Mouse (Mus musculus) hindbrain, embryonic 12.5 days (tissue): ENCODE measurements at regions not wholly inside any gene's neighbourhood (a gene's known extent, or its start where the extent isn't known, plus 50 kb on each side); places are given as distances from the start of the nearest gene placed in this dataset.

Source experiments
- ATAC-seq: fragments of 200-750 bp; cut with Nextera tagmentation; 2 replicates; pipeline ENCODE4 v1.8.0; 2017; ENCODE audit warnings: moderate TSS enrichment; ENCODE audit not compliant: low FRiP score
- H3K27ac ChIP-seq: fragments of 300-500 bp; sonication (generic); 2 replicates; pipeline ENCODE4 v1.5.1; 2016; ENCODE audit warnings: mild to moderate bottlenecking
- H3K27me3 ChIP-seq: fragments of 300-500 bp; sonication (generic); 2 replicates; pipeline ENCODE4 v1.6.1; 2016; ENCODE audit warnings: mild to moderate bottlenecking
- H3K36me3 ChIP-seq: fragments of 300-500 bp; sonication (generic); 2 replicates; pipeline ENCODE4 v1.6.1; 2016; ENCODE audit warnings: mild to moderate bottlenecking
- H3K4me1 ChIP-seq: fragments of 300-500 bp; sonication (generic); 2 replicates; pipeline ENCODE4 v1.6.1; 2016
- H3K4me2 ChIP-seq: fragments of 300-500 bp; sonication (generic); replicated peaks from 2 replicates; pipeline ENCODE4 v1.6.1; 2016; ENCODE audit warnings: mild to moderate bottlenecking
- H3K4me3 ChIP-seq: fragments of 300-500 bp; sonication (generic); 2 replicates; pipeline ENCODE4 v1.5.1; 2016; ENCODE audit warnings: mild to moderate bottlenecking
- H3K9ac ChIP-seq: fragments of 300-500 bp; sonication (generic); 2 replicates; pipeline ENCODE4 v1.6.1; 2016; ENCODE audit warnings: mild to moderate bottlenecking, moderate library complexity
- H3K9me3 ChIP-seq: fragments of 300-500 bp; sonication (generic); replicated peaks from 2 replicates; pipeline ENCODE4 v1.6.1; 2016; ENCODE audit warnings: mild to moderate bottlenecking
- WGBS: fragments of 180-500 bp; shearing (Covaris S2); methylation state at CpG from one replicate; pipeline ENCODE4 v1.1.7; 2016; 5-methylcytosine and 5-hydroxymethylcytosine counted together

- H3K4me3 ChIP-seq = no peak overlapping the region
- no peak for ATAC-seq
- no peak overlapping the region for H3K27ac ChIP-seq
- no peak overlapping the region for H3K4me2 ChIP-seq
- no peaks in the 10 kb centered on the region for H3K36me3 ChIP-seq
- 79% methylated on average over 6 of the region's 6 CpGs for whole genome bisulfite sequencing
- no peaks in the 10 kb centered on the region for H3K9me3 ChIP-seq
- no peak overlapping the region for H3K9ac ChIP-seq
- no peaks in the 10 kb centered on the region for H3K27me3 ChIP-seq
- H3K4me1 ChIP-seq = no peaks in the 10 kb centered on the region
These were observed 242.3 kb downstream of the Cog6 start for GRCm38 (mm10) chr3:52774734-52775133.

- H3K27me3 ChIP-seq = no peaks in the 10 kb centered on the region
- no peak for ATAC-seq
- no peaks in the 10 kb centered on the region for H3K9me3 ChIP-seq
- 78% methylated on average over 10 of the region's 10 CpGs for WGBS
- H3K4me1 ChIP-seq = 0 out of 2 replicates have a peak, but pooled peaks cover 2% of the 10 kb centered on the region
- no peaks in the 10 kb centered on the region for H3K36me3 ChIP-seq
- H3K27ac ChIP-seq = no peak overlapping the region
- H3K9ac ChIP-seq = no peak overlapping the region
- H3K4me2 ChIP-seq = no peak overlapping the region
- no peak overlapping the region for H3K4me3 ChIP-seq
These were observed 249.8 kb downstream of the Cog6 start for GRCm38 (mm10) chr3:52767276-52767675.

GRCm38 (mm10) chr3:52766841-52767240 is 250.2 kb downstream of the Cog6 start:
- ATAC-seq = no peak
- Histone ChIP-seq H3K36me3 (no peaks in the 10 kb centered on the region), H3K9ac (no peak overlapping the region), H3K4me3 (no peak overlapping the region), H3K9me3 (no peaks in the 10 kb centered on the region), H3K4me1 (0 out of 2 replicates have a peak, but pooled peaks cover 2% of the 10 kb centered on the region), H3K27ac (no peak overlapping the region), H3K27me3 (no peaks in the 10 kb centered on the region), H3K4me2 (no peak overlapping the region)
- WGBS = 63% methylated on average over 5 of the region's 5 CpGs

- Histone ChIP-seq H3K27ac (no peak overlapping the region), H3K36me3 (no peaks in the 10 kb centered on the region), H3K9ac (no peak overlapping the region), H3K9me3 (no peaks in the 10 kb centered on the region), H3K4me1 (0 out of 2 replicates have a peak, but pooled peaks cover 2% of the 10 kb centered on the region), H3K4me3 (no peak overlapping the region), H3K4me2 (no peak overlapping the region), H3K27me3 (no peaks in the 10 kb centered on the region)
- no peak for ATAC-seq
- 86% methylated on average over 4 of the region's 4 CpGs for WGBS
These were observed 252.9 kb downstream of the Cog6 start for GRCm38 (mm10) chr3:52764166-52764565.

GRCm38 (mm10) chr3:52763660-52764059 is 253.4 kb downstream of the Cog6 start:
- H3K4me2 ChIP-seq = no peak overlapping the region
- H3K27ac ChIP-seq = no peak overlapping the region
- H3K9ac ChIP-seq = no peak overlapping the region
- WGBS = 81% methylated on average over 5 of the region's 5 CpGs
- no peak overlapping the region for H3K4me3 ChIP-seq
- H3K9me3 ChIP-seq = no peaks in the 10 kb centered on the region
- no peak for ATAC-seq
- H3K27me3 ChIP-seq = no peaks in the 10 kb centered on the region
- 0 out of 2 replicates have a peak, but pooled peaks cover 2% of the 10 kb centered on the region for H3K4me1 ChIP-seq
- no peaks in the 10 kb centered on the region for H3K36me3 ChIP-seq

GRCm38 (mm10) chr3:52762549-52762948 is 254.5 kb downstream of the Cog6 start:
- Histone ChIP-seq H3K4me3 (no peak overlapping the region), H3K9me3 (no peaks in the 10 kb centered on the region), H3K27ac (no peak overlapping the region), H3K4me1 (0 out of 2 replicates have a peak, but pooled peaks cover 2% of the 10 kb centered on the region), H3K36me3 (no peaks in the 10 kb centered on the region), H3K9ac (no peak overlapping the region), H3K27me3 (no peaks in the 10 kb centered on the region), H3K4me2 (no peak overlapping the region)
- ATAC-seq = no peak
- 88% methylated on average over 6 of the region's 6 CpGs for WGBS

- Histone ChIP-seq H3K27ac (no peak overlapping the region), H3K4me1 (no peaks in the 10 kb centered on the region), H3K4me2 (no peak overlapping the region), H3K9me3 (no peaks in the 10 kb centered on the region), H3K27me3 (no peaks in the 10 kb centered on the region), H3K36me3 (no peaks in the 10 kb centered on the region), H3K9ac (no peak overlapping the region), H3K4me3 (no peak overlapping the region)
- WGBS = 90% methylated on average over 11 of the region's 11 CpGs
- ATAC-seq = no peak
These were observed 257.2 kb downstream of the Cog6 start for GRCm38 (mm10) chr3:52759846-52760245.

- H3K4me1 ChIP-seq = no peaks in the 10 kb centered on the region
- H3K4me3 ChIP-seq = no peak overlapping the region
- H3K9ac ChIP-seq = no peak overlapping the region
- H3K4me2 ChIP-seq = no peak overlapping the region
- H3K9me3 ChIP-seq = no peaks in the 10 kb centered on the region
- 0 out of 2 replicates have a peak, but pooled peaks cover 3% of the 10 kb centered on the region for H3K27me3 ChIP-seq
- ATAC-seq = no peak
- 35% methylated on average over 2 of the region's 2 CpGs for WGBS
- H3K27ac ChIP-seq = no peak overlapping the region
- H3K36me3 ChIP-seq = no peaks in the 10 kb centered on the region
These were observed 258.5 kb downstream of the Cog6 start for GRCm38 (mm10) chr3:52758561-52758960.

GRCm38 (mm10) chr3:52756816-52757215 is 260.2 kb downstream of the Cog6 start:
- 95% methylated on average over 5 of the region's 5 CpGs for WGBS
- 0 out of 2 replicates have a peak, but pooled peaks cover 3% of the 10 kb centered on the region for H3K27me3 ChIP-seq
- H3K4me1 ChIP-seq = no peaks in the 10 kb centered on the region
- ATAC-seq = no peak
- no peaks in the 10 kb centered on the region for H3K9me3 ChIP-seq
- no peak overlapping the region for H3K4me2 ChIP-seq
- no peaks in the 10 kb centered on the region for H3K36me3 ChIP-seq
- no peak overlapping the region for H3K4me3 ChIP-seq
- no peak overlapping the region for H3K9ac ChIP-seq
- H3K27ac ChIP-seq = no peak overlapping the region

GRCm38 (mm10) chr3:52756006-52756405 is 261.0 kb downstream of the Cog6 start:
- no peak overlapping the region for H3K4me2 ChIP-seq

GRCm38 (mm10) chr3:52754978-52755377 is 262.1 kb downstream of the Cog6 start:
- Histone ChIP-seq H3K4me3 (no peak overlapping the region), H3K27ac (no peak overlapping the region), H3K36me3 (no peaks in the 10 kb centered on the region), H3K4me1 (no peaks in the 10 kb centered on the region), H3K4me2 (no peak overlapping the region), H3K27me3 (0 out of 2 replicates have a peak, but pooled peaks cover 3% of the 10 kb centered on the region), H3K9me3 (no peaks in the 10 kb centered on the region), H3K9ac (no peak overlapping the region)
- no peak for ATAC-seq
- WGBS = 53% methylated on average over 6 of the region's 6 CpGs

More at GRCm38 (mm10) chr3:52756006-52756405, 261.0 kb downstream of the Cog6 start:
- no peak for ATAC-seq
- 86% methylated on average over 5 of the region's 5 CpGs for WGBS
- Histone ChIP-seq H3K27me3 (0 out of 2 replicates have a peak, but pooled peaks cover 3% of the 10 kb centered on the region), H3K4me1 (no peaks in the 10 kb centered on the region), H3K4me3 (no peak overlapping the region), H3K9ac (no peak overlapping the region), H3K27ac (no peak overlapping the region), H3K9me3 (no peaks in the 10 kb centered on the region), H3K36me3 (no peaks in the 10 kb centered on the region)

- ATAC-seq = no peak
- no peaks in the 10 kb centered on the region for H3K36me3 ChIP-seq
- H3K4me2 ChIP-seq = no peak overlapping the region
- WGBS = 42% methylated on average over 4 of the region's 4 CpGs
- 0 out of 2 replicates have a peak, but pooled peaks cover 3% of the 10 kb centered on the region for H3K27me3 ChIP-seq
- H3K4me1 ChIP-seq = no peaks in the 10 kb centered on the region
- H3K9ac ChIP-seq = no peak overlapping the region
- H3K27ac ChIP-seq = no peak overlapping the region
- H3K4me3 ChIP-seq = no peak overlapping the region
- H3K9me3 ChIP-seq = no peaks in the 10 kb centered on the region
These were observed 262.6 kb downstream of the Cog6 start for GRCm38 (mm10) chr3:52754401-52754800.

GRCm38 (mm10) chr3:52746917-52747316 is 270.1 kb downstream of the Cog6 start:
- H3K4me3 ChIP-seq = no peak overlapping the region
- H3K27ac ChIP-seq = no peak overlapping the region
- no peaks in the 10 kb centered on the region for H3K9me3 ChIP-seq
- ATAC-seq = no peak
- WGBS = 56% methylated on average over 3 of the region's 3 CpGs
- no peaks in the 10 kb centered on the region for H3K27me3 ChIP-seq
- no peaks in the 10 kb centered on the region for H3K36me3 ChIP-seq
- no peak overlapping the region for H3K9ac ChIP-seq
- H3K4me1 ChIP-seq = peaks cover 2% of the 10 kb centered on the region; the same call in 1 of the 2 replicates
- H3K4me2 ChIP-seq = no peak overlapping the region
